Mouse (Mus musculus): ENCODE measurements around the gene Csmd2.

DNA sequence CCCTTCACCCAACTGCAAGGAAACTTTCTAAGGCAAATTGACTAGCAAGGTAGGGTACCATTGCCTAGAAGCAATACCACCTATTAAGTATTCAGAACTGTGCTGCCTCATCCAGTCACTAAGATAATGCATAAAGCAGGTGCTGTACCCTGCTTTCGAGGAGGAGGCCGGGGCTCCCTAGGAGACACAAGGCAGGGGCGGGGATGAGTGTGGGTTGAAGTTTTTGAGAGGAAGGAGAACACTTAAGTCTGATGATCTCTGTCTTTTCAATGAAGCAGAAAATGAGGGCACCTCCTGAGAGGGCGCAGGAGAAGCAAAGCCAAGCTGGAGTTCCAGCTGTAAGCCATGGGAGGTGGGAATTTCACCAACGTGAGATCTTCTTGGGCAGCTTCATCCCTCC lies 271.6 kb downstream of the Csmd2 start:
- no peak for TF ChIP-seq CTCF (IDR thresholded peaks at IDR 0.05; ENCODE audit: borderline replicate concordance, insufficient read depth, low read depth, low read length)
- TF ChIP-seq POLR2A (IDR thresholded peaks at IDR 0.05; ENCODE audit: borderline replicate concordance, insufficient read depth, low read length), result no peak
